Mouse (Mus musculus) left cerebral cortex, postnatal 25 days (tissue): ENCODE measurements around the gene Slc35d2. TPM values are rescaled to one million over a fixed set of nuclear protein-coding genes. Genes with fewer than 3 reads are reported as not detected.

Source experiments
- DNase-seq, 2 experiments: peaks; one replicate each; pipeline ENCODE4 v3.0.0; 2022; ENCODE audit warnings: low spot score in 2 of 2, mixed read lengths in 1 of 2
- intact Hi-C: fragments of 180-260 bp; cut with DNase I; formaldehyde crosslinking; loops from one replicate; pipeline ENCODE4 v1.15.1; 2025
- total RNA-seq, 2 experiments: library from RNA; stranded (reverse); gene quantifications; 2 replicates each; pipeline ENCODE4 v1.2.3; 2021

Slc35d2 gene
- total RNA-seq, result under 1 TPM; 0.34 to 0.78 TPM

DNA sequence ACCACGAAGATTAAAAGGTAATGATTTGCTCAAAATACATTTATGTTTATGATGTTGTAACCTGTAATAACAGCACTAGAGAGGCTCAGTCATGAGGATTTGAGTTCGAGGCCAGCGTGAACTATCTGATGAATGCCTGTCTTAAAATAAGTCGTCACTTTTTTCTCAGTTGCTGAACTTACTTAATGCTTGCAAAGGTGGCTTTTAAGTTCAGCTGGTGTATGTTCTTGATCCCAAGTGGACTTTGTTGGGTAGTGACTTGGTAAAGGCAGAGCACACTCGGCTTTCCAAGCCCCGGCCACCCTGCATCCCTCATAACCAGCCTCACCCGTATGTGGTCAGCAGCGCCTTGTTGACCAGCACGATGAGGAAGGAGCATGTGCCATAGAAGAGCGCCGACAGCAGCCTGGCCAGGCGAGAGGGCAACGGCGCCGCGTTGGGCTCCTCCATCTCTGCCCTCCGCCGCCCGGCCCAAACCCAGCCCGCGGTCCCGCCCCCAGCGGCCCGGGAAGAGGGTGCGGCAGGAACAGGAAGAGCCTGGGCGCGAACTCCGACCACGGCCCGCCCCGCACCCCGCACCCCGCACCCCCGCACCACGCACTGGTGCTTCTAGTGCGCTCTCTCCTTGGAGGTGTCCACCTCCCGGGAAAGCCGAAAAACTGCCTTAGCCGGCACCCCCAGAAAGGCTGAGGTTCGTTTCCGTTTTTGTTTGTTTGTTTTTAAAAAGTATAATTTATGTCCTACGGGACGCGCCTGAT is at the start of gene Slc35d2:
Slc35d2 (minus strand) TSS at position 511 of the 758 bp plus-strand sequence.
- DNase-seq, result peak in 1 of 2 experiments; percentile 3
- intact Hi-C loops, result no loop called here

DNA sequence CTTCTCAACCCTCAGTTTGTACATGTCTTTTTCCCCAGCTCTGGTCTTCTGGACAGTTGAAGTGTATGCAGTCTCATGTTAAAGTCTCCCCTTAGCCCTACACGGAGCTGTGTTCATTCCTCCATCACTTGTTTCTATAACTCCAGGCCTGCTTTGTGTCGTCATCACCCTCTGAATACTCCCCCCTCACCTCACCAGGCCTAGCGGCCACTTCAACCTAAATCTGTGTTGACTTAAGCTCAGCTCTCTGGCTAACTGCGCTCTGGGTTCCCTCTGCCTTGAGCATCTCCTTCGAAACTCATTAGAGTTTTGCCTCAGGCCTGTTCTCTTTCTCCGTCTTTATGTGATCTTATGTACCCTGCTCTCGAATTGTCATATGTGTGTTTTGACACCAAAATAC is 48.8 kb upstream of the Slc35d2 start:
- intact Hi-C loops, result no loop called here
- no peak for DNase-seq

DNA sequence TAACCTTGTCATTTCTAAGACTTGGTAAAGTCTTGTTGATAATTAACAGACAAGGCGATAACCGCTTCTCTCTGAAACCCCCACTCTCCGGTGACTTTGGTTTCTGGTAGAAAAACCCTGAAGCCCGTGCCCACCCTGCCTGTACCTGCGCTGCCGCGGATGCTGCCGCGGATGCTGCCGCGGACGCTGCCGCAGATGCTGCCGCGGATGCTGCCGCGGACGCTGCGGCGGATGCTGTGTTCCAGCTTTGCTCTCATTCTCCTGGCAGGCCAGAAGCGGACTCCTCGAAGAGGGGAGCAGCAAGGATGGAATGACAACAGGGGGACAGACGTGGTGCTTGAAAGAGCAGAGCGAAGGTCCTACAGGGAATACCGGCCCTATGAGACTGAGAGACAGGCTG is 40.6 kb upstream of the Slc35d2 start:
- intact Hi-C loops, result no loop called here
- no peak for DNase-seq

DNA sequence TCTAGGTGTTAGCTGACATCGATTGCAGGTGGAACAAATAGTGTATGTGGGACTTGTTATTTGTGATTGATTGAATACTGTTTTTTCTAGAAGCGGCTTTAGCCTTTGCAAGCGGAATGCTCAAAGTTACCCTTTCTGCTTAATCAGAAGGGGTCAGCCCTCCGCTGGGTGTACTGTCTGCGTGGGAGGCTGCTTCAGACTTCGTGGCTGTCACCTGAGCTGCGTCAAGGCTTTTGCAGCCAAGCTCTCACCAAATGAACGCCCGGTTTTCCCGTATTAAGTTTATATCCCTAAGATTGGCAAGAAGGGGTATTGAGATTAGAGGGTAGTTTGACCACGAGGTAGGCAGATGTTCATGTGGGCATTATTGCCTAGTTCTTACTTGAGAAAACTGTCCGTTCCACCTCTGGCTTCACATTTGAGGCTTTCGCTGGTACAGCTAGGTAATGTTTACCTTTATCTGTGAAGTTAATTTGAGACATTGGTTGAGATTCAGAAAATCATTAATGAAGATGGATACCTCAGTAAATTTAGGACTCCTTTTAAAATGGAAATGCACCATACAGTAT is 34.1 kb upstream of the Slc35d2 start:
- peak in 1 of 2 experiments; percentile 38 for DNase-seq
- intact Hi-C loops, result loop anchor here (5.0 kb wide), 2 partner anchors 144 to 596 kb away; no protein-coding TSS in a partner anchor

DNA sequence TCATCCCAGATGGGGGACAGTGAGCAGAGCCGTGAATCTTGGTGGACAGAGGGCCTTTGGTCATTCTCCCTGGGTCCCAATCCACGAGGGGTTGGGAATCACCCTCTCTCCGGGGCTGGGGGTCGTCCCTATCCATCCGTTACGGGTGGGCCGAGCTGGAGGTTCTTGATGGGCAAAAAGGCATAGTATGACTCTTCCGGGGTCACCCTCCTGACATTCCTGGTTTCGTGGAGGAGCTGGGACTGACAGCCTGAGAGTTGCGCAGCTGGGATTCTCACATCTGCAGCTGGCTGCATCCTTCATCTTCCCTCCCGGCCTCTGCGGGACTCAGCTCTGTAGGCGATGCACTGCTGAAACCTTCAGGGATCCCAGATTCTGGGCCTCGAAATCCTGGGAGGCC is 33.5 kb upstream of the Slc35d2 start:
- intact Hi-C loops, result loop anchor here (5.0 kb wide), 2 partner anchors 145 to 595 kb away; no protein-coding TSS in a partner anchor
- DNase-seq, result peak; percentile 39 to 46

DNA sequence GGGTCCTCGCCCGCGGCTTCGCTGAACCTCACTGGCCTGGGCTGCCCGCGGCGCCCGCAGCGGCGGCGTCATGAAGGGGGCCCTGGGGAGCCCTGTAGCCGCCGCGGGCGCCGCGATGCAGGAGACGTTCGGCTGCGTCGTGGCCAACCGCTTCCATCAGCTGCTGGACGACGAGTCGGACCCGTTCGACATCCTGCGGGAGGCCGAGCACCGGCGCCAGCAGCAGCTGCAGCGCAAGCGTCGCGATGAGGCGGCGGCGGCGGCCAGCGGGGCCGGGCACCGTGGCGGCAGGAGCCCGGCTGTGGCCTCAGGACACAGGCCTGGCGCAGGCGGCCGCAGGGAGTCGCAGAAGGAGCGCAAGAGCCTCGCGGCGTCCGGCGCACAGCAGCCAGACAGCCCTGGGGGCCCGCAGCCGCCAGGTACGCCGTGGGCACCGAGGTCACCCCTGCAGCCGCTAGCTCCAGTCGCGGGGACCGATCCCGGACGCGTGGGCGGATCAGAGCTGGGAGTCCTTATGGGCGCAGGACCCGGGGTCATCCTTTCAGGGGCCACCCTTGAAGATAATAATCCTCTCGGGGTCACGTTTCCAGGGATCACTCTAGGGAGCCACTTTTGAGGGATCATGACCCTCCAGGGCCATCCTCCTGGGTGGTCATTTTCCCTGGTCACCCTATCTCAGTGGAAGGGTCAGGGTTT is 32.9 kb upstream of the Slc35d2 start:
- peak in 1 of 2 experiments; percentile 24 for DNase-seq
- intact Hi-C loops, result loop anchor here (1.0 to 5.0 kb wide), 3 partner anchors 9 to 595 kb away; partner anchors contain the start of gene Zfp367

DNA sequence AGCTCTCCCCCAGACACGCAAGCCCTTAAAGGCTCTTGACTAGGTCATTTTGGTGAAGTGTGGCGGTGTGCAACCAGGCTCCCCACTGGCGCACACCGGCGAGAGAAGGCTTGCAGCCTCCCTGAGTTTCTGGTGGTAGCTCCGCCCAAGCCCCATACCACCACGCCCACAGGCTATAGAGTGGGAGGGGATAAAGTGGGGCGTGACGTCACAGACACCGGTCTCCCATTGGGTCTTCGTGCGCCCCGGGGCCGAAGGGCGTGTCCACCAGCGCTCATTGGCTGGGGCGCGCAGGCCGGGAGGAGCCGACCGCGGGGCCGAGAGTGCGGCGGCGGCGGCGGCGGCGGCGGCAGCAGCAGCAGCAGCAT is 32.4 kb upstream of the Slc35d2 start, which contains the start of gene Habp4:
Habp4 (plus strand) TSS at position 277 of the 368 bp plus-strand sequence.
- intact Hi-C loops, result loop anchor here (1.0 to 5.0 kb wide), 3 partner anchors 8 to 594 kb away; partner anchors contain the start of gene Zfp367
- DNase-seq, result peak; percentile 99

GRCm38 (mm10) chr13:64156966-64157365 is 27.8 kb upstream of the Slc35d2 start:
- intact Hi-C loops, result loop anchor here (10.0 kb wide), 1 partner anchor 278 kb away; the partner anchor contains the start of gene Cdk20
- DNase-seq, result no peak

DNA sequence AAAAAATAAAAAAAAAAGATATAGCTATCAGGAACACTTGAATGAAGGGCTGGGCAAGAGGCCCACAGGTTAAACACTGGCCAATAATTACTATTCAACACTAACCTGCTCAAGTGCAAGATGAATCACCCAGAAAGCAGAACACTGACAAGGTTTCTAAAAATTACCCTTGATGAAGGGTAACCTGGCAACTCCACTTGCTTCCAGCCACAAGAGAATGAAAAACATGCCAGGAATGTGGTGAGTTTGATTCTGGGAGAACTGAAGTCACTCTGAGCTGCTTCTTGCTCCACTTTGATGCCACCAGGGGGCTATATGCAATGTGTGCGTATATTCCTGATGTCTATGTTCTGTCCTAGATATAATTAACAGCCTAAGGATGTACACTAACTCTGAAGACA is 26.0 kb upstream of the Slc35d2 start:
- peak in 1 of 2 experiments; percentile 8 for DNase-seq
- intact Hi-C loops, result loop anchor here (10.0 kb wide), 1 partner anchor 280 kb away; the partner anchor contains the start of gene Cdk20

DNA sequence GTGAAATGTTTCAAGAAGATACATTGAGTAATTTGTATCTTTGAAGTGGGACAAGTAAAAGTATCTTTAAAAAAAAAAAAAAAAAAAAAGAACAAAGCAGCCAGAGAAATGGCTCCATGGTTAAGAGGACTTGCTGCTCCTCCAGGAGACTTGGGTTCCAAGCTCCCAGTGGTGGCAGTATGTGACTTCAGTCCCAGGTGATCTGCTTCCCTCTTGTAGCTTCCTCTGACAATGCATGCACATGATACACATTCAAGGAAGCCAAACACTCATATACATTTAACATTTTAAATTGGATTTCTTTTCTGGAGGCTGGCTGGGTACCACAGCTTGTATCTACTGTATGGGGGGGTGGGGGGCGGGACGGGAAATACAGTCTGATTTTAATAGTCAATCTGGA is 25.5 kb upstream of the Slc35d2 start:
- no peak for DNase-seq
- intact Hi-C loops, result loop anchor here (10.0 kb wide), 1 partner anchor 280 kb away; the partner anchor contains the start of gene Cdk20

- intact Hi-C loops, result loop anchor here (1.0 to 10.0 kb wide), 2 partner anchors 7 to 281 kb away; partner anchors contain the start of genes Cdk20 and Habp4
- no peak for DNase-seq
Measured at GRCm38 (mm10) chr13:64153751-64154267, 24.6 kb upstream of the Slc35d2 start.

GRCm38 (mm10) chr13:64153083-64153682 is 24.0 kb upstream of the Slc35d2 start, which contains the start of gene Zfp367:
Zfp367 (minus strand) TSS chr13:64153202.
- peak; percentile 97 to 98 for DNase-seq
- intact Hi-C loops, result loop anchor here (1.0 to 10.0 kb wide), 2 partner anchors 8 to 282 kb away; partner anchors contain the start of genes Cdk20 and Habp4

GRCm38 (mm10) chr13:64152671-64153082 is 23.5 kb upstream of the Slc35d2 start:
- intact Hi-C loops, result loop anchor here (1.0 to 10.0 kb wide), 2 partner anchors 9 to 282 kb away; partner anchors contain the start of genes Cdk20 and Habp4
- peak; percentile 53 to 63 for DNase-seq

DNA sequence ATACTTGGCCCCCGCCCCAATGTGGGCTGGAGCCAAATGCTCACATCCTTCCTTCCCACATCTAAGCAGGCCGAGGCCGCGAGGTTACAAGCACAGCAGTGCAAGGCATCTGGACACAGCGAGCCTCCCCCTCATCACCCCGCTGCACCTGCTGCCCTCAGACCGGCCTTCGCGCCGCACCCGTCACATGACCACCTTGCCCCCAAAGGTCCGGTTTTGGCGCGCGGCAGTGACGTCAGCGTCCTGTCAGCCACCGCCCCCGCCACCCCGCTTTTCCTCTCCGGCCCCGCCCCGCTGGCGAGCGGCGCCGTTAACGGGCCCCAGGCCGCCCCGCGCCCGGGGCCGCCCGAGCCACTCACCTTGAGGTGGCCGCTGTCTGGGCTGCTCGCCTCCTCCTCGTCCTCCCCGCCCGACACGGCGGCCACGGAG is 23.1 kb upstream of the Slc35d2 start:
- intact Hi-C loops, result loop anchor here (10.0 kb wide), 1 partner anchor 283 kb away; the partner anchor contains the start of gene Cdk20
- peak; percentile 76 to 78 for DNase-seq

DNA sequence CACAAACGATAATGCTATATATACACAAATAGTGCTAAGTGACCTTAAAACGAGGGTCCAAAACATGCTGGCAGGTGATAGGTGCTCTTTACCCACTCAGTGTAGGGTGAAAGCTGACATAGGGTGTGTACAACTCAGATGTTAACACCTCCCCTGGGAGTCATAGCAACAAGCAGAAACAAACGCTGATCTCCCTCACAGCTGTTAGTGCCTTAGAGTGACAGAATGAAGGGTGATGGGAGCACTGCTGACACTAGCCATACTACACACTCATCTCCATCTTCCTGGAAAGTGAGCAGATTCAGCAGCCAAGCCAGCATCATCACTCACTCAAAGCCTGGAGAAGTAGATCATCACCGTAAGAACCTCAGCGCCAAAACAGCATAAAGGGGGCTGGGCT is 21.0 kb upstream of the Slc35d2 start:
- intact Hi-C loops, result loop anchor here (10.0 kb wide), 1 partner anchor 285 kb away; the partner anchor contains the start of gene Cdk20
- DNase-seq, result no peak

DNA sequence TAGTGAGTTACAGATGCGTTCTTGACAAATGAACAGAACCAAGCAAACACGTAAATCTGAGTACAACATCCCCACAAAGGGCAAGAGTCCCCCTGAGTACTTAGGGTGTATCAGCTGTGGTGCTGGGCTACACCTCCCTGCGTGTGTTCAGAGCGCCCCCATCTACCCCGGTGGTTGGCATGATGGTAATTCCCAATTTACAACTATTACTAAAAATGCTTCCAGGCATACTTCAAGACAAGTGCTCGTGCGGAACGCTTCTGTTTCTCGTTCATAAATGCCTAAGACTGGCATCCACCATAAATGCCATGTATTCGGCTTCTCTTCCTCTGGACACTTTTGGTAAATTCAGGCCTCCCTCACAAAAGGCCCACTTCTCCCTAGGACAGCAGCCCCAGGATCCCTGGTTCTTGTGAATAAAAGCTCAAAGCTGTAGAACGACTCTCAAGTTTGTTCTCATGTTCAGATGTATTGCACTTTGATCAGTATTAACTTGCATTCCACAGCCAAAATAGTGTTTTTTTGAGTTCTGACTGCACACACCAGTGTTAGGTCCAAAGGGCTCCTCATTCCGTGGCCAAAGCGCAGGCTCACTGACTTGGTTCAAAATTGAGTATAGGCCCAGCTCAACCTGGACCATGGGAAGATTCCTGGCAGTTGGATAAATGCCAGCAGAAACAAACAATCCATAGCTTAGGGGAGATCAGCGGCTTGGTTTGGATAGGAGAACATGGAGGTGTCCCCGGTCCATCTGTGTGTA is 628 bp upstream of the Slc35d2 start:
- peak; percentile 16 to 26 for DNase-seq
- intact Hi-C loops, result no loop called here

GRCm38 (mm10) chr13:64126316-64126715 is 2.9 kb downstream of the Slc35d2 start:
- intact Hi-C loops, result no loop called here
- DNase-seq, result no peak

DNA sequence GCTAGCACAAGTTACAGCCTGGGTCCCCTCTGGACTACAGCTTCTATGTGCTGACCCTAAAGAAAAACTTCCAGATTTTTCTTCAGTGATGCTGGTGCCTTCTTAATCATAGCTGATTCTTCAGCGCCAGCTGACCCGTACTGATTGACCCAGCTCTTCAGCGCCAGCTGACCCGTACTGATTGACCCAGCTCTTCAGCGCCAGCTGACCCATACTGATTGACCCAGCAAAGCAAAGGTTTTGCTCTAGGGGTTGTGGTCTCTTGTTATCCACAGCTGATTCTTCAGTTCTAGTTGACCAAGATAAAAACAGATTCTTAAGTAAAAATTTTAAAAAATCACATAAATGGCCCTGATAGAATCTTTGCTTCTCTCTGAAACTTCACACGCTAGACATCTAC is 4.3 kb downstream of the Slc35d2 start:
- DNase-seq, result no peak
- intact Hi-C loops, result no loop called here
